Mouse (Mus musculus): ENCODE results near the gene Dock8.

DNA sequence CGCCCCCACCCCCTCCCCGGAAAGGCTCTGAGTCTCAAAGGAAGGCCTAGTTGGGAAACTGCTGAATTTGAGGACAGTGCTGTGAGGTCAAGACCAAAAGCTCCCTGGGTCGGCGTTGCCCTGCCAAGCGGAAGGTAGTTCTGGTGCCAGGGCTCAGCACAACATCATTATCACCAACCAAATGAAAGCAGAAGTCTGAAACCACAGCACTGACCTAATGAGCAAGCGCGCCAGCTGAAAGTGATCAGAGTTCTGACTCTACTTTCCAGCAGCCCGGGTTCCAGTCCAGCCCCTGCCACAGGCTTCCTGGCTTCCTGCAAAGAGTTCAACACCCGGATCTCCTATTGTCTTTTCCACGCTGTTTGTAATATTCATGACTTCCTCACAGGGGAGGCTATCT is 232.7 kb downstream of the Dock8 start:
- TF ChIP-seq CHD2 (IDR thresholded peaks at IDR 0.05; ENCODE audit: low read depth, low read length) (no peak), MAFK (IDR thresholded peaks at IDR 0.05; ENCODE audit: insufficient read depth, low read depth, low read length) (no peak), ZNF384 (IDR thresholded peaks at IDR 0.05; ENCODE audit: low read depth, low read length) (no peak), HCFC1 (IDR thresholded peaks at IDR 0.05; ENCODE audit: borderline replicate concordance, insufficient read depth, low read length) (no peak), ZC3H11A (IDR thresholded peaks at IDR 0.05; ENCODE audit: borderline replicate concordance, low read depth, low read length) (no peak)

Measured in ES-E14 (cell line).